Mouse (Mus musculus) embryonic facial prominence, embryonic 14.5 days (tissue): ENCODE measurements around the gene Fcer1g. TPM values are rescaled to one million over a fixed set of nuclear protein-coding genes. Genes with fewer than 3 reads are reported as not detected.

Experiments
- ATAC-seq: fragments of 200-750 bp; cut with Nextera tagmentation; 2 replicates; pipeline ENCODE4 v1.8.0; 2017; ENCODE audit warnings: low read depth, moderate number of reproducible peaks, moderate TSS enrichment
- DNase-seq: peaks from one replicate; pipeline ENCODE4 v3.0.0-alpha.2; 2015; ENCODE audit warnings: low spot score
- H3K27ac ChIP-seq: fragments of 300-500 bp; sonication (generic); replicated peaks from 2 replicates; pipeline ENCODE4 v1.5.1; 2014; ENCODE audit warnings: low read depth, mild to moderate bottlenecking, low read length, moderate library complexity
- H3K27me3 ChIP-seq: fragments of 300-500 bp; sonication (generic); replicated peaks from 2 replicates; pipeline ENCODE4 v1.6.1; 2014; ENCODE audit warnings: low read length; ENCODE audit not compliant: control insufficient read depth, insufficient read depth
- H3K36me3 ChIP-seq: fragments of 300-500 bp; sonication (generic); 2 replicates; pipeline ENCODE4 v1.6.1; 2014; ENCODE audit warnings: low read length, mixed read lengths; ENCODE audit not compliant: control insufficient read depth, insufficient read depth
- H3K4me1 ChIP-seq: fragments of 300-500 bp; sonication (generic); 2 replicates; pipeline ENCODE4 v1.6.1; 2014; ENCODE audit warnings: antibody characterized with exemption, low read length; ENCODE audit not compliant: control insufficient read depth, insufficient read depth
- H3K4me2 ChIP-seq: fragments of 300-500 bp; sonication (generic); 2 replicates; pipeline ENCODE4 v1.6.1; 2014; ENCODE audit warnings: low read depth, mild to moderate bottlenecking, low read length, moderate library complexity, mixed read lengths
- H3K4me3 ChIP-seq: fragments of 300-500 bp; sonication (generic); 2 replicates; pipeline ENCODE4 v1.5.1; 2014; ENCODE audit warnings: low read depth, mild to moderate bottlenecking, low read length
- H3K9ac ChIP-seq: fragments of 300-500 bp; sonication (generic); 2 replicates; pipeline ENCODE4 v1.6.1; 2014; ENCODE audit warnings: low read depth, mild to moderate bottlenecking, low read length, moderate library complexity, mixed read lengths
- H3K9me3 ChIP-seq: fragments of 300-500 bp; sonication (generic); 2 replicates; pipeline ENCODE4 v1.6.1; 2016; ENCODE audit warnings: low read length; ENCODE audit not compliant: control insufficient read depth
- WGBS: fragments of 180-500 bp; shearing (Covaris S2); extraction: QIAGEN DNeasy Blood & Tissue Kit; methylation state at CpG from one replicate; pipeline ENCODE4 v1.1.7; 2014; 5-methylcytosine and 5-hydroxymethylcytosine counted together
- polyA plus RNA-seq: library from polyadenylated mRNA; unstranded; fragments of >200 nt; fragmentation: Nextera tagmentation; extraction: Ambion mirVana; gene quantifications from 2 replicates; pipeline ENCODE4 v1.2.1, GENCODE M21; 2014

Fcer1g gene
- polyA plus RNA-seq = 92.7 and 100 TPM in 2 replicates

GRCm38 (mm10) chr1:171234126-171234525, at the start of gene Fcer1g:
Fcer1g (minus strand) TSS chr1:171234365.
- Histone ChIP-seq H3K9me3 (no peaks in the 10 kb centered on the region), H3K4me3 (no peak within 1 kb of the TSS), H3K36me3 (peaks cover 60% of the 10 kb centered on the region), H3K27me3 (no peaks in the 10 kb centered on the region), H3K9ac (no peak within 1 kb of the TSS), H3K4me2 (no peak within 1 kb of the TSS), H3K4me1 (no peaks in the 10 kb centered on the region), H3K27ac (no peak within 1 kb of the TSS)
- WGBS = 91% methylated on average over 14 of the region's 14 CpGs
- no peak for DNase-seq
- no peak for ATAC-seq

- WGBS = 91% methylated on average over 18 of the region's 18 CpGs
- H3K9ac ChIP-seq = no peak overlapping the region
- H3K4me3 ChIP-seq = no peak overlapping the region
- ATAC-seq (no peak), DNase-seq (no peak)
- H3K36me3 ChIP-seq = peaks cover 57% of the 10 kb centered on the region
- H3K4me2 ChIP-seq = no peak overlapping the region
- H3K9me3 ChIP-seq = no peaks in the 10 kb centered on the region
- H3K4me1 ChIP-seq = peaks cover 24% of the 10 kb centered on the region
- no peaks in the 10 kb centered on the region for H3K27me3 ChIP-seq
- H3K27ac ChIP-seq = no peak overlapping the region
These were observed 49.3 kb upstream of the Fcer1g start for GRCm38 (mm10) chr1:171283188-171284160.

GRCm38 (mm10) chr1:171282086-171282805, 48.1 kb upstream of the Fcer1g start:
- no peak for DNase-seq
- 0 out of 2 replicates have a peak overlapping the region, but pooled peaks have one; percentile 67 for H3K9ac ChIP-seq
- no peaks in the 10 kb centered on the region for H3K27me3 ChIP-seq
- ATAC-seq = no peak
- 76% methylated on average over 18 of the region's 18 CpGs for WGBS
- peak overlapping the region; percentile 86 for H3K4me2 ChIP-seq
- 0 out of 2 replicates have a peak overlapping the region, but pooled peaks have one; percentile 66 for H3K4me3 ChIP-seq
- H3K9me3 ChIP-seq = no peaks in the 10 kb centered on the region
- H3K36me3 ChIP-seq = peaks cover 65% of the 10 kb centered on the region
- H3K27ac ChIP-seq = peak overlapping the region; percentile 89
- H3K4me1 ChIP-seq = peaks cover 21% of the 10 kb centered on the region

GRCm38 (mm10) chr1:171281528-171281923, 47.4 kb upstream of the Fcer1g start:
- no peaks in the 10 kb centered on the region for H3K27me3 ChIP-seq
- H3K4me2 ChIP-seq = peak overlapping the region; percentile 86
- peak; percentile 87 for DNase-seq
- ATAC-seq = peak; percentile 46
- H3K4me1 ChIP-seq = peaks cover 16% of the 10 kb centered on the region
- peaks cover 71% of the 10 kb centered on the region for H3K36me3 ChIP-seq
- H3K9ac ChIP-seq = peak overlapping the region; percentile 67
- peak overlapping the region; percentile 66 for H3K4me3 ChIP-seq
- peak overlapping the region; percentile 89 for H3K27ac ChIP-seq
- H3K9me3 ChIP-seq = no peaks in the 10 kb centered on the region
- 0% methylated on average over 10 of the region's 10 CpGs for WGBS

- peak within 1 kb of the TSS; percentile 66 for H3K4me3 ChIP-seq
- WGBS = under 1% methylated on average over 26 of the region's 26 CpGs
- H3K27me3 ChIP-seq = no peaks in the 10 kb centered on the region
- no peaks in the 10 kb centered on the region for H3K9me3 ChIP-seq
- H3K27ac ChIP-seq = peak within 1 kb of the TSS; percentile 89
- peaks cover 71% of the 10 kb centered on the region for H3K36me3 ChIP-seq
- ATAC-seq (peak; percentile 98), DNase-seq (peak; percentile 99)
- H3K4me2 ChIP-seq = peak within 1 kb of the TSS; percentile 86
- H3K9ac ChIP-seq = peak within 1 kb of the TSS; percentile 77
- H3K4me1 ChIP-seq = peaks cover 15% of the 10 kb centered on the region
These were observed 46.9 kb upstream of the Fcer1g start, which contains the start of gene Ppox for GRCm38 (mm10) chr1:171280916-171281527. Ppox (minus strand) TSS chr1:171281186.

GRCm38 (mm10) chr1:171280250-171280915, 46.2 kb upstream of the Fcer1g start:
- Histone ChIP-seq H3K9ac (peak overlapping the region; percentile 77), H3K4me2 (peak overlapping the region; percentile 86), H3K4me1 (peaks cover 15% of the 10 kb centered on the region), H3K36me3 (peaks cover 71% of the 10 kb centered on the region), H3K27ac (peak overlapping the region; percentile 66), H3K9me3 (no peaks in the 10 kb centered on the region), H3K27me3 (no peaks in the 10 kb centered on the region), H3K4me3 (peak overlapping the region; percentile 66)
- no peak for DNase-seq
- WGBS = 2% methylated on average over 25 of the region's 25 CpGs
- ATAC-seq = peak; percentile 0; the same call in 1 of the 2 replicates

GRCm38 (mm10) chr1:171279721-171280120, 45.6 kb upstream of the Fcer1g start:
- Histone ChIP-seq H3K4me3 (peak overlapping the region; percentile 66), H3K27ac (no peak overlapping the region), H3K27me3 (no peaks in the 10 kb centered on the region), H3K4me1 (peaks cover 15% of the 10 kb centered on the region), H3K4me2 (peak overlapping the region; percentile 86), H3K9me3 (no peaks in the 10 kb centered on the region), H3K36me3 (peaks cover 71% of the 10 kb centered on the region), H3K9ac (peak overlapping the region; percentile 77)
- DNase-seq (no peak), ATAC-seq (no peak)
- WGBS = 54% methylated on average over 5 of the region's 5 CpGs
